ENCODE assay signal across 8 mouse cellular contexts in genomic region chr17:69438990-69439491, GRCm38 (mm10). TPM values are rescaled to one million over a fixed set of nuclear protein-coding genes. Genes with fewer than 3 reads are reported as not detected.
DNase-seq lines count a peak whose midpoint lies in the region; ATAC-seq and TF ChIP-seq lines count a peak whose summit lies in the region.

Akain1 (plus strand) TSS chr17:69439326.

- peak within 1 kb of the TSS; percentile 37 for H3ac ChIP-seq in C2C12 (ENCODE audit: control insufficient read depth, insufficient read length, low read depth)

- no peaks in the 10 kb centered on the region for H3K36me3 ChIP-seq in C2C12 (ENCODE audit: control insufficient read depth, insufficient read depth)
- no peaks in the 10 kb centered on the region for H3K36me3 ChIP-seq in embryonic facial prominence, embryonic 15.5 days
- H3K36me3 ChIP-seq in heart, embryonic 11.5 days (ENCODE audit: control insufficient read depth, insufficient read depth, low read length), result no peaks in the 10 kb centered on the region
- H3K36me3 ChIP-seq in kidney, embryonic 14.5 days (ENCODE audit: control insufficient read depth, insufficient read depth, low read length), result no peaks in the 10 kb centered on the region
- no peaks in the 10 kb centered on the region for H3K36me3 ChIP-seq in liver, embryonic 13.5 days
- H3K36me3 ChIP-seq in stomach, embryonic 16.5 days (ENCODE audit: control insufficient read depth, insufficient read depth, low read length), result no peaks in the 10 kb centered on the region

- H3K79me3 ChIP-seq in C2C12 (ENCODE audit: low read depth), result no peaks in the 10 kb centered on the region

- no peak for TF ChIP-seq CTCF in C2C12 (IDR thresholded peaks at IDR 0.05; ENCODE audit: control insufficient read depth, insufficient read depth, insufficient read length)
- TF ChIP-seq CTCF in bone marrow macrophage, adult 2 months (IDR thresholded peaks at IDR 0.05; ENCODE audit: low read depth, low read length), result no peak

- H3K9me3 ChIP-seq in embryonic facial prominence, embryonic 15.5 days (replicated peaks), result no peaks in the 10 kb centered on the region
- H3K9me3 ChIP-seq in heart, embryonic 11.5 days (replicated peaks; ENCODE audit: control insufficient read depth, low read length), result no peaks in the 10 kb centered on the region
- H3K9me3 ChIP-seq in kidney, embryonic 14.5 days (ENCODE audit: control insufficient read depth, low read length), result no peaks in the 10 kb centered on the region
- no peaks in the 10 kb centered on the region for H3K9me3 ChIP-seq in liver, embryonic 13.5 days (replicated peaks)
- H3K9me3 ChIP-seq in stomach, embryonic 16.5 days (replicated peaks; ENCODE audit: control insufficient read depth, low read length), result no peaks in the 10 kb centered on the region

- no peaks in the 10 kb centered on the region for H3K4me1 ChIP-seq in bone marrow macrophage, adult 2 months (ENCODE audit: control insufficient read depth, insufficient read depth, low read length)
- peaks cover 14% of the 10 kb centered on the region for H3K4me1 ChIP-seq in embryonic facial prominence, embryonic 15.5 days
- peaks cover 3% of the 10 kb centered on the region; the same call in 1 of the 2 replicates for H3K4me1 ChIP-seq in heart, embryonic 11.5 days (ENCODE audit: control insufficient read depth, insufficient read depth, low read length)
- H3K4me1 ChIP-seq in kidney, embryonic 14.5 days (ENCODE audit: control insufficient read depth, insufficient read depth, low read length), result peaks cover 6% of the 10 kb centered on the region; the same call in 1 of the 2 replicates
- H3K4me1 ChIP-seq in liver, embryonic 13.5 days (replicated peaks), result peaks cover 9% of the 10 kb centered on the region
- H3K4me1 ChIP-seq in stomach, embryonic 16.5 days (ENCODE audit: control insufficient read depth, insufficient read depth, low read length), result peaks cover 7% of the 10 kb centered on the region; the same call in 1 of the 2 replicates

- H3K79me2 ChIP-seq in C2C12 (ENCODE audit: control insufficient read depth, insufficient read depth), result no peaks in the 10 kb centered on the region

- H3K9ac ChIP-seq in embryonic facial prominence, embryonic 15.5 days, result no peak within 1 kb of the TSS
- H3K9ac ChIP-seq in heart, embryonic 11.5 days (ENCODE audit: low read depth, low read length), result no peak within 1 kb of the TSS
- H3K9ac ChIP-seq in kidney, embryonic 14.5 days (ENCODE audit: low read depth, low read length), result no peak within 1 kb of the TSS; the same call in 1 of the 2 replicates
- 0 out of 2 replicates have a peak within 1 kb of the TSS, but pooled peaks have one; percentile 2 for H3K9ac ChIP-seq in liver, embryonic 13.5 days
- no peak within 1 kb of the TSS for H3K9ac ChIP-seq in stomach, embryonic 16.5 days (ENCODE audit: low read length)

- peak within 1 kb of the TSS; percentile 73 for H3K4me2 ChIP-seq in embryonic facial prominence, embryonic 15.5 days (replicated peaks)
- H3K4me2 ChIP-seq in heart, embryonic 11.5 days, result peak within 1 kb of the TSS; percentile 75
- peak within 1 kb of the TSS; percentile 50 for H3K4me2 ChIP-seq in kidney, embryonic 14.5 days (replicated peaks; ENCODE audit: low read depth, low read length)
- H3K4me2 ChIP-seq in liver, embryonic 13.5 days, result peak within 1 kb of the TSS; percentile 52
- H3K4me2 ChIP-seq in stomach, embryonic 16.5 days (ENCODE audit: low read depth, low read length), result peak within 1 kb of the TSS; percentile 52

- peak; percentile 39 for DNase-seq in liver, embryonic 13.5 days
- DNase-seq in neural tube, embryonic 10.5 days (ENCODE audit: extremely low spot score, low spot score), result peak; percentile 82

- peak; percentile 93 for ATAC-seq in embryonic facial prominence, embryonic 15.5 days (ENCODE audit: insufficient number of reproducible peaks, low FRiP score, low TSS enrichment, low read depth)
- ATAC-seq in heart, embryonic 11.5 days (replicated peaks; ENCODE audit: insufficient number of reproducible peaks, low FRiP score, low TSS enrichment), result peak; percentile 86
- peak; percentile 96 for ATAC-seq in kidney, embryonic 14.5 days (ENCODE audit: low FRiP score, low TSS enrichment)
- ATAC-seq in liver, embryonic 13.5 days (ENCODE audit: low read depth), result peak; percentile 82
- peak; percentile 94 for ATAC-seq in stomach, embryonic 16.5 days (ENCODE audit: insufficient read depth, low FRiP score)

- WGBS in embryonic facial prominence, embryonic 15.5 days, result under 1% methylated on average over 42 of the region's 44 CpGs
- under 1% methylated on average over 44 of the region's 44 CpGs for WGBS in heart, embryonic 11.5 days (ENCODE audit: insufficient replicate concordance)
- under 1% methylated on average over 30 of the region's 44 CpGs for WGBS in kidney, embryonic 14.5 days
- under 1% methylated on average over 44 of the region's 44 CpGs for WGBS in liver, embryonic 13.5 days (ENCODE audit: insufficient replicate concordance)
- WGBS in stomach, embryonic 16.5 days, result under 1% methylated on average over 44 of the region's 44 CpGs

- H3K27me3 ChIP-seq in C2C12 (ENCODE audit: control insufficient read depth, insufficient read depth, insufficient read length), result no peaks in the 10 kb centered on the region
- H3K27me3 ChIP-seq in embryonic facial prominence, embryonic 15.5 days, result peaks cover 45% of the 10 kb centered on the region
- H3K27me3 ChIP-seq in heart, embryonic 11.5 days (ENCODE audit: control insufficient read depth, insufficient read depth, low read length), result peaks cover 20% of the 10 kb centered on the region
- H3K27me3 ChIP-seq in kidney, embryonic 14.5 days (ENCODE audit: control insufficient read depth, insufficient read depth, low read length), result peaks cover 33% of the 10 kb centered on the region
- H3K27me3 ChIP-seq in liver, embryonic 13.5 days, result peaks cover 57% of the 10 kb centered on the region
- H3K27me3 ChIP-seq in stomach, embryonic 16.5 days (ENCODE audit: control insufficient read depth, insufficient read depth, low read length), result peaks cover 30% of the 10 kb centered on the region

- no peak within 1 kb of the TSS for H3K4me3 ChIP-seq in C2C12 (ENCODE audit: insufficient read depth, poor library complexity, severe bottlenecking)
- peak within 1 kb of the TSS; percentile 55 for H3K4me3 ChIP-seq in bone marrow macrophage, adult 2 months (ENCODE audit: insufficient read depth, low read length)
- peak within 1 kb of the TSS; percentile 40 for H3K4me3 ChIP-seq in embryonic facial prominence, embryonic 15.5 days (replicated peaks)
- peak within 1 kb of the TSS; percentile 42 for H3K4me3 ChIP-seq in heart, embryonic 11.5 days (ENCODE audit: low read depth, low read length)
- peak within 1 kb of the TSS; percentile 27 for H3K4me3 ChIP-seq in kidney, embryonic 14.5 days (ENCODE audit: low read length)
- H3K4me3 ChIP-seq in liver, embryonic 13.5 days (replicated peaks), result peak within 1 kb of the TSS; percentile 27
- peak within 1 kb of the TSS; percentile 35 for H3K4me3 ChIP-seq in stomach, embryonic 16.5 days (replicated peaks; ENCODE audit: low read length)

- no peak for TF ChIP-seq POLR2A in bone marrow macrophage, adult 2 months (IDR thresholded peaks at IDR 0.05; ENCODE audit: borderline replicate concordance, low read depth, low read length)

- no peak within 1 kb of the TSS for H3K27ac ChIP-seq in bone marrow macrophage, adult 2 months (ENCODE audit: insufficient read depth, low read depth, low read length)
- no peak within 1 kb of the TSS for H3K27ac ChIP-seq in embryonic facial prominence, embryonic 15.5 days (replicated peaks)
- H3K27ac ChIP-seq in heart, embryonic 11.5 days (ENCODE audit: low read depth, low read length), result no peak within 1 kb of the TSS
- H3K27ac ChIP-seq in kidney, embryonic 14.5 days (ENCODE audit: low read depth, low read length), result no peak within 1 kb of the TSS
- no peak within 1 kb of the TSS for H3K27ac ChIP-seq in liver, embryonic 13.5 days
- no peak within 1 kb of the TSS for H3K27ac ChIP-seq in stomach, embryonic 16.5 days (ENCODE audit: low read length)

TF ChIP-seq in C2C12, 6 proteins besides CTCF, POLR2A, EP300 and RAD21:
- TF ChIP-seq MYOG (IDR thresholded peaks at IDR 0.05; ENCODE audit: control insufficient read depth, extremely low read depth, insufficient read length), result no peak
- no peak for TF ChIP-seq FOSL1 (IDR thresholded peaks at IDR 0.05; ENCODE audit: insufficient read depth, low read length, poor library complexity, severe bottlenecking)
- TF ChIP-seq MAX (IDR thresholded peaks at IDR 0.05), result no peak
- TF ChIP-seq CEBPB (IDR thresholded peaks at IDR 0.05; ENCODE audit: low read depth), result no peak
- TF ChIP-seq MYOD1 (IDR thresholded peaks at IDR 0.05; ENCODE audit: control insufficient read depth, insufficient read length, low read depth), result no peak
- TF ChIP-seq USF1 (IDR thresholded peaks at IDR 0.05; ENCODE audit: low read depth), result no peak

RNA-seq across cellular contexts. Expression of gene Akain1, which starts in this region (rescaled TPM):
- not detected for polyA plus RNA-seq in C2C12 (2012; fragmentation: generic; extraction: Trizol)
- polyA plus RNA-seq in bone marrow macrophage, adult 2 months (2012; ENCODE audit: insufficient read depth, insufficient read length, missing spikeins), result not detected in 2 replicates
- not detected in 2 replicates for polyA plus RNA-seq in embryonic facial prominence, embryonic 15.5 days (2015; fragmentation: Nextera tagmentation; extraction: Ambion mirVana)
- not detected in 2 replicates for polyA plus RNA-seq in heart, embryonic 11.5 days (2014; fragmentation: Nextera tagmentation; extraction: Ambion mirVana)
- polyA plus RNA-seq in kidney, embryonic 14.5 days (2014; fragmentation: Nextera tagmentation; extraction: Ambion mirVana), result not detected in 2 replicates
- not detected in 2 replicates for polyA plus RNA-seq in liver, embryonic 13.5 days (2015; fragmentation: Nextera tagmentation; extraction: Ambion mirVana)
- not detected in 2 replicates for polyA plus RNA-seq in stomach, embryonic 16.5 days (2015; fragmentation: Nextera tagmentation; extraction: Ambion mirVana)

Comparison
In these comparisons a context has a peak if more than half of its experiments do, and no peak if none do; other contexts are left out.
1. Peak in ATAC-seq, H3K4me3 ChIP-seq and H3K4me2 ChIP-seq in embryonic facial prominence, embryonic 15.5 days; RNA of the gene not detected or under 1 TPM.
2. Peak in ATAC-seq, H3K4me3 ChIP-seq and H3K4me2 ChIP-seq in heart, embryonic 11.5 days; RNA of the gene not detected or under 1 TPM.
3. Peak in ATAC-seq, H3K4me3 ChIP-seq and H3K4me2 ChIP-seq in kidney, embryonic 14.5 days; RNA of the gene not detected or under 1 TPM.
4. Peak in DNase-seq, ATAC-seq, H3K4me3 ChIP-seq, H3K9ac ChIP-seq and H3K4me2 ChIP-seq in liver, embryonic 13.5 days; RNA of the gene not detected or under 1 TPM.
5. Peak in ATAC-seq, H3K4me3 ChIP-seq and H3K4me2 ChIP-seq in stomach, embryonic 16.5 days; RNA of the gene not detected or under 1 TPM.